Mouse (Mus musculus): ENCODE measurements around the gene Tmem131l.

- TF ChIP-seq SIN3A (IDR thresholded peaks at IDR 0.05; ENCODE audit: low read length) (no peak), CTCF (IDR thresholded peaks at IDR 0.05 in 2 of 3, conservative IDR thresholded peaks at IDR 0.05 in 1 of 3; ENCODE audit: control insufficient read depth in 1 of 3, insufficient read depth in 1 of 3, low read depth in 2 of 3, low read length in 3 of 3, poor library complexity in 1 of 3, severe bottlenecking in 1 of 3) (no peak), CHD1 (IDR thresholded peaks at IDR 0.05; ENCODE audit: low read depth, low read length) (no peak), ZC3H11A (IDR thresholded peaks at IDR 0.05; ENCODE audit: low read depth, low read length) (no peak), ZKSCAN1 (IDR thresholded peaks at IDR 0.05; ENCODE audit: low read depth, low read length) (no peak), ETS1 (IDR thresholded peaks at IDR 0.05; ENCODE audit: low read depth, low read length) (no peak), POLR2AphosphoS2 (IDR thresholded peaks at IDR 0.05; ENCODE audit: low read length) (no peak), EP300 (IDR thresholded peaks at IDR 0.05; ENCODE audit: low read depth in 1 of 2, low read length in 2 of 2) (no peak), TAL1 (IDR thresholded peaks at IDR 0.05; ENCODE audit: low read length) (no peak), NRF1 (IDR thresholded peaks at IDR 0.05; ENCODE audit: insufficient read depth, low read depth, low read length, poor library complexity, severe bottlenecking) (no peak), TCF12 (IDR thresholded peaks at IDR 0.05; ENCODE audit: low read depth, low read length) (no peak), MAX (IDR thresholded peaks at IDR 0.05; ENCODE audit: low read length) (no peak), MXI1 (IDR thresholded peaks at IDR 0.05; ENCODE audit: low read depth, low read length) (no peak)
These were observed 52.4 kb downstream of the Tmem131l start for GRCm38 (mm10) chr3:83987533-83988112.

Measured in MEL (cell line).